Mouse (Mus musculus): ENCODE measurements around the gene Mrpl14.

DNA sequence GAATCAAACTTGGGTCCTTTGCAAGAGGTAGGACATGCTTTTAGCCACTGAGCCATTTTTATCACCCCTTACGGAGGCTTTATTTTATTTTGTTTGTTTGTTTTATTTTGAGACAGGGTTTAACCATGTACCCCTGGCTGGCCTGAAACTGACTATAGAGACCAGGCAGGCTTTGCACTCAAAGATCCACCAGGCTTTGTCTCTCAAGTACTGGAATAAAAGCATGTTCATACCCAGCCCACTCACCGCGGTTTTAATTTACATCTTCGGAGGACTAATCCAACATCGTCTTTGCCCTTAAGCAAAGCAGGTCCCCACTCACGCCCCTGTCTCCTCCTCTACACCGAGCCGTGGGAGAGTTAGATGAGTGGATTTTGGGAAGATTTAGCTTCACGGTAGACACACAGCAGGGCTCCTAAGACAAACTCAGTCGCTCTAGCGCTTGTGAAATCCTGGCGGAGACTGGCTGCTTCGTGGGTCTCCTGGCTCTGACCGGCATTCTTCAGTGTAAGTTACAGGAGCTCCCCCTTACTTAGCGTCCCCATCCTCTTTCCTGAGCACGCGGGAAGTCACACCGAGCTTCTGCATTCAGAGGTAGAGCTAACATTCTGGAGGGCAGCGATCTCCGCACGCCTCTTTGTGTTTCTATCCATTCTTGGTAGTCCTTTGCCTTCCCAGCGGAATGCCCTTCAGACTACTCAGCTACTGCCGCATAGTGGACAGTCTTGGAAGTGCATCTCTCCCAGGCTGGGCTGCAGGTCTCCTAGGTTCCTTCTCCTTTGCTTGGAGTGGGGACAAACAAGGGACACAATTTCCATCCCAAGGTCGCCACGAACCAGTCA is 37.8 kb downstream of the Mrpl14 start:
- TF ChIP-seq CTCF (IDR thresholded peaks at IDR 0.05; ENCODE audit: low read depth, low read length) (peak; percentile 92), POLR2A (IDR thresholded peaks at IDR 0.05; ENCODE audit: extremely low read depth, insufficient read depth, low read length) (no peak)

All from liver, adult 2 months (tissue).